Mouse (Mus musculus) stomach, postnatal 0 days (tissue): ENCODE data around the gene Dnajb5.

ENCODE experiments used
- CTCF ChIP-seq: IDR thresholded peaks from 2 replicates; pipeline ENCODE4 v1.5.1; 2016; ENCODE audit warnings: antibody characterized with exemption, low read depth, mild to moderate bottlenecking, moderate library complexity
- EP300 ChIP-seq: optimal IDR thresholded peaks from 2 replicates; pipeline ENCODE3; 2016; ENCODE audit warnings: antibody characterized with exemption

- TF ChIP-seq CTCF: no peak
- no peak for TF ChIP-seq EP300
Observed at GRCm38 (mm10) chr4:42904523-42904922, 45.1 kb upstream of the Dnajb5 start.
